Mouse (Mus musculus) frontal cortex, postnatal 25 days (tissue): ENCODE results near the gene Izumo2.
A peak's percentile ranks its signal among the peaks of the same experiment; 100 is the strongest.

Experiments used
- DNase-seq, 2 experiments: peaks; one replicate each; pipeline ENCODE4 v3.0.0; 2022; ENCODE audit warnings: low spot score in 2 of 2

Izumo2 gene

GRCm38 (mm10) chr7:44708574-44708973, at the start of gene Izumo2:
TSS of gene Izumo2 (plus strand) at chr7:44708742.
- no peak for DNase-seq

- peak; percentile 39 to 55 for DNase-seq
Observed at GRCm38 (mm10) chr7:44661219-44661618, 47.3 kb upstream of the Izumo2 start.

GRCm38 (mm10) chr7:44662168-44662567, 46.4 kb upstream of the Izumo2 start:
- no peak for DNase-seq

GRCm38 (mm10) chr7:44662569-44662968, 46.0 kb upstream of the Izumo2 start:
- no peak for DNase-seq

GRCm38 (mm10) chr7:44663546-44663945, 45.0 kb upstream of the Izumo2 start:
- no peak for DNase-seq

- no peak for DNase-seq
Observed at GRCm38 (mm10) chr7:44664731-44665130, 43.8 kb upstream of the Izumo2 start.

- no peak for DNase-seq
Observed at GRCm38 (mm10) chr7:44666462-44666861, 42.1 kb upstream of the Izumo2 start.

- no peak for DNase-seq
Observed at GRCm38 (mm10) chr7:44667996-44668738, 40.4 kb upstream of the Izumo2 start.

GRCm38 (mm10) chr7:44669103-44669502, 39.4 kb upstream of the Izumo2 start:
- DNase-seq = no peak

- peak; percentile 68 to 86 for DNase-seq
Observed at GRCm38 (mm10) chr7:44670803-44671202, 37.7 kb upstream of the Izumo2 start, which contains the start of gene Myh14. TSS of gene Myh14 (minus strand) at chr7:44670843.

GRCm38 (mm10) chr7:44672193-44672592, 36.3 kb upstream of the Izumo2 start:
- DNase-seq = no peak

- no peak for DNase-seq
Observed at GRCm38 (mm10) chr7:44674511-44674910, 34.0 kb upstream of the Izumo2 start.

GRCm38 (mm10) chr7:44675171-44675570, 33.4 kb upstream of the Izumo2 start:
- DNase-seq = no peak

- no peak for DNase-seq
Observed at GRCm38 (mm10) chr7:44676126-44676525, 32.4 kb upstream of the Izumo2 start.

GRCm38 (mm10) chr7:44676611-44677010, 31.9 kb upstream of the Izumo2 start:
- DNase-seq = no peak

- no peak for DNase-seq
Observed at GRCm38 (mm10) chr7:44683656-44684055, 24.9 kb upstream of the Izumo2 start.

- no peak for DNase-seq
Observed at GRCm38 (mm10) chr7:44685531-44686402, 22.8 kb upstream of the Izumo2 start.

- no peak for DNase-seq
Observed at GRCm38 (mm10) chr7:44688890-44689289, 19.7 kb upstream of the Izumo2 start.

- no peak for DNase-seq
Observed at GRCm38 (mm10) chr7:44689331-44689730, 19.2 kb upstream of the Izumo2 start.

GRCm38 (mm10) chr7:44693427-44694175, 14.9 kb upstream of the Izumo2 start:
- no peak for DNase-seq

GRCm38 (mm10) chr7:44695223-44695622, 13.3 kb upstream of the Izumo2 start:
- DNase-seq = no peak

- DNase-seq = no peak
Observed at GRCm38 (mm10) chr7:44697191-44697710, 11.3 kb upstream of the Izumo2 start.
